Mouse (Mus musculus) thymus, postnatal 25 days (tissue): ENCODE measurements at regions not wholly inside any gene's neighbourhood (a gene's known extent, or its start where the extent isn't known, plus 50 kb on each side); places are given as distances from the start of the nearest gene placed in this dataset.

Source experiments
- DNase-seq: peaks from one replicate; pipeline ENCODE4 v3.0.0; 2022

DNA sequence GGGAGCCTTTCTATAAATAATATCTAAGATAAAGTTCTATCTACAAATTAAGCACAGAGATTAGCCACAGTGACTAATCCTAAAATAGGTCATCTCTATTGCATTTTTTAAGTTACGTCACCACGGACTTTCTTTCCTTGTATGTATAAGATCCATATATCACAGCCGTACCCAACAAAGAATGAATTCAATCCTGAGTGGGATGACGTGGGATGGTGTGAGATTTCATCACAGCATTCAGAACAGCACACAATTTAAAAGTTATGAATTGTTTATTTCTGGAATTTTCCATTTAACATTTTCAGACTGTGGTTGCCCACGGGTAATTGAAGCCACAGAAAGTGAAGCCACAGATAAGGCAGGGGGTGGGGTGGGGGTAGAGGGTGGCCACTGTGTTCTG is 129.0 kb upstream of the Dynlrb2 start:
- DNase-seq = no peak

GRCm38 (mm10) chr8:116373063-116373462 is 131.7 kb upstream of the Dynlrb2 start:
- DNase-seq = no peak

DNA sequence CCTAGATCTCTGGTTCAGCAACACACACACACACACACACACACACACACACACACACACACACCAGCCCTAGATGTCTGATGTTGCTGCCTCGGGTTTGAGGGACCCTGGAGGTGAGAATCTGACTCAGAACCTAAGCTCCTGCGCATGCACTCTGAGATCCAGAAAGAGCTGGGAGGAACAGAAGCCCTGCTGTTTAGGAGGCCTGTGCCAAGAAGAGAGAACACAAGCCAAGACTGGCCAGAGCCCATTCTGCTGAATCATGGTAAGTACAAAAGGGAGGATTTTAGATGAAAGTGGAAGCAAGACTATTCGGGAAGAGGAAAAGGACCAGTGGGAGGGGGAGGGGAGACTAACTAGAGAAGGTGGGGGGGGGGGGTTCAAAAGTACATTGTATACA is 132.2 kb upstream of the Dynlrb2 start:
- no peak for DNase-seq

DNA sequence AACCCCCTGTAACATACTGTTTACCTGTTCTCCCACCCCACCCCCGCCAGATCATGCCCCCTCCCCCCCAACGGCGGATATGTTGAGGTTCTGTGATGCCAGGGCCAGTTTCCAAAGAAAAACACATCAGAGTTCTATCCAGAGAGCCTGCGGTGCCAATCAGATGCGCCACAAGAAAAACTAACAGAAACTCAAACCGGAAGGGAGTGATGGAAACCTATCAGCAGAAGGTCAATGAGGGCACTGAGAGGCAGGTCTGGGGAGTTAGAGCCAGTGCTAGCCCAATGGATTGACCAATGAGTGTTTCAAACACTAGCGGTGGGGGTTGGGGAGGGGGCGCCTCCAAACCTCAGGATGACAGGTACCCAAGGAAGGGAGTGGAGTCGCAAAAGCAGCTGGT is 132.7 kb upstream of the Dynlrb2 start:
- no peak for DNase-seq

DNA sequence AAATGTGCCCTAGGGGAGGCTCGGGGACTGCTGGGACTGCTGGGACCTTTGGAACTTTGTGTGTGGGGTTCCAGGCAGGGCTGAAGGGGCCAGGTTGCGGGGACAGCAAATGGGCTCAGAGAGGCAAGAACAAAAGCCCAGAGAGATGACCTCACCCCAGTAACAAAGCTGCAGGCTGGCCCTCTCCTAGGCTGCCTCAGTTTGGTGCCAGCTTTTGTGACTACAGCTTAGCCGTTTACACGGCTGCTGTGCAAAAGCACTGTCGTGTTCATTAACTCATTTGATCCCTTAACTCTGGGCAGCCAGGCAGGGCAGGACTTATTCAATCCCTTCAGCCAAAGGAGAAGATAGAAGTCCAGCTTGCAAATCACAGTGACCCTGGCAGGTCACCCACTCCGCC is 137.3 kb upstream of the Dynlrb2 start:
- no peak for DNase-seq

DNA sequence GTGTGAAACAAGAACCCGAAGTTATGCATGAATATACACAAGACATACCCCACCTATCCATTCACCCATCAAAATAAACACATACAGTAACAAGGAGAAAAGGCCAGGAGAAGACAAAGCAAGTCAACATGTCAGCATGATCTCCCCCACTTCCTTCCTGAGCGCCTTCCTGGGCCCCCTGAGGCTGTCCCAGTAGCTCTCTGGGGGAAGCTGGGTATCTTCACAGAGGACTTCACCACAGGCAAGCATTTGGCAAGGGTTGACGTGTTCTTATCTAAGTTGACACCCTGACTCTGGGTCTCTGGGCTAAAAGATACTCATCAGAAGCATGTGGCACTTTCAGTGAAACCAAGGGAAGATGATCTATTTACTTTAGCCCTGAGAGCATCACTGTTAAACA is 138.1 kb upstream of the Dynlrb2 start:
- no peak for DNase-seq

DNA sequence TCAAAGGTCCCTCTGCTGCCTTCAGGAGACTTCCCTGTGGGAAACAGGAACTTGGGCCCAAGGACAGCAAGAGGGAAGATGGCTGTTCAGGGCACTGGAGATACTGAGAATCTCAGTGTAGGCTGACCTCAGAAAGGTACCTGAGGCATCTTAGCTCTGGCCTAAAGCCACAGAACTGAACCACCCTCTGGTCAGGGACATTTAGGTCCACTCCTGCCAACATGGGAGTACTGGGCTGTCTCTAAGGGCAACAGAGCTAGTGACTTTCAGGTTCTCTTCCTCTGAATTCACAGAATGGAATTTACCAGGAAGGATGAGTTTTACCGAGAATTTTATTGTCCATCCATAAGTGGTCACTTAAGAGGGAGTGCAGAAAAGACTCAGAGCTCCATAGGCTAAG is 140.0 kb upstream of the Dynlrb2 start:
- DNase-seq = no peak

DNA sequence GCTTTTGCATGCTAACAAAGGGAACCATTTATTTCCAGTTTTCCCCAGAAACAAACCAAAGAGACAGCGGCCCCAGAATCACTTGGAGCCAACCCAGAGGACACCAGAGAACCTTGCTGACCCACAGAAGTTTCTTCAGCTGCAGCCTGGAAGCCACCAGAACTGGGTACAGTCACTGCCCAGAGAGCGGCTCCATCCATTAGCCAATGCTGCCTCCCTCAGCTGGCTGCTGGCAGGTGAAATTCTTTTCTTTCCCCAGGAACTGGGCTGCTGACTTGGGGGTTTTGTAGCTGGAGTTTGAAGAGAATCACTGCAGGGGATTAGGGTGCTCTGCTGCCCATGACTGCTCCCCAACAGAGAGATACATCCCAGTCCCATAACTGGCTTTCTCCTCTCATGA is 140.6 kb upstream of the Dynlrb2 start:
- DNase-seq = no peak

DNA sequence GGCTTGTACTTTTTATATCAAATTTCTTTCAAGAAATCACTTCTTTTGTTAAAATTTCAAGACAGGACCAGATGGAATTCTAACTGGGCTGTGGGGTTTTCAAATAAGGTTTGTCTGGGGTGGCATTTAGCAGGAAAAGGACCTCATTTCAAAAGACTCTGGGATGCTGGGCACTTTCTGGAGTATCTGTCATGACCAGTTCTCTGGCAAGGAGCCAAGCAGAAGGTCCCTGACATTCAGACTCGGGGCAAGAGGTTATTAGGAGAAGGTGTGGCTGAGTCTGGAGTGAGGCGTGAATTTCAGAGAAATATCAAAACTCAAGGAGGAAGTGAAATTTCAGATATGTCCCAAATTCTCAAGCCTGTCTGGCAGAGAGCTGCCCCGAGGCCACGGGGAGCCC is 142.4 kb upstream of the Dynlrb2 start:
- DNase-seq = no peak

DNA sequence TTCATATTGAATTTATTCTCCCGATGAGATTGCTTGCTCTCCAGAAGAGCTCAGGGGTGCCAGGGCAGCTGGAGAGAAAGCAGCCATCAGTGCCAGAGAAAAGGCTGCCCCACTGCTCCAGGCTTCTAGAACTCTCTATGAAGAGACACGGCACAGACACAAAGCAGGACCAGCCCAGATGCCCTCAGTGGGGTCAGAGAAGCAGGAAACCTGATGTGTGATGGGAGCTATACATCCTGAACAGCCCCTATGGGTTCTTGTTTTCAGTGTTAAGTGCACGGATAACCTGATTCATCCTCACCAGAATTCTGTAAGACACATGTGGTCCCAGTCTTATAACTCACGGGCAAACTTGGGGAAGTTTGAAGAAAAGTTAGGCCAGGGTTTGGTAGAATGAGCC is 145.0 kb upstream of the Dynlrb2 start:
- no peak for DNase-seq

DNA sequence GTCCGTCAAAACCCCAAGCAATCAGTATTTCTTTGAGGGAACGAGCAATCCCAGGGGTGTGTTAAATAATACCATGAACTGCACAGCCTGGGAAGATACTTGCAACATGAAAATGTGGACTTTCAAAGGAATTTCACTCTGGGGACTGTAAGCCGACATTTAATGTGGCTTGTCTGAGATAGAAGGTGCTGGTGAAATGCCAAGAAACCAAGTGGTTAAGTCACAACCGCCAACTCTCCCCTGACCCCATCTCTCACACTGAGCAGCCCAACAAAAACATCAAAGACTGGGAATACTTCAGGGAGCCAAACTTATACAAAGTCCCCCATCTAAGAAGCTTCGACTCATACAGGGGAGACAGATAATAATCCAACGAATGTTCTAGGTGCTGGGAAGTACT is 150.0 kb upstream of the Dynlrb2 start:
- DNase-seq = no peak

DNA sequence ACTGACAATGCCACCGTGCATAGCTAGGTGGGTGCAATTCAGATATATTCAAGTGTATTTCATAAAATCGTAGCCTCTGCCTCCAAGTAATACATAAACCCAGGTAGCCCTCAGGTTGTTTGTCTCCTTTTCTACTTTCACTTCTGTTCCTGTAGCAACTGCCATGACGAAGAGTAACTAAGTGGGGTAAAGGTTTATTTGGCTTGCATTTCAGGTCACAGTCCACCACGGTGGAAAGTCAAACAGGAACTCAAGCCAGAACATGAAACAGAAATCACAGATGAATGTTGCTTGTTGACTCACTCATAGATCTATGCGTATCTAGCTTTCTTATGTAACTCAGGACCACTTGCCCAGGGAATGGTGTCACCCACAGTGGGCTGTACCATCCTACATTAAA is 150.9 kb upstream of the Dynlrb2 start:
- DNase-seq = no peak

- DNase-seq = no peak
These were observed 152.1 kb upstream of the Dynlrb2 start for GRCm38 (mm10) chr8:116352635-116353034.

GRCm38 (mm10) chr8:116348971-116349370 is 155.8 kb upstream of the Dynlrb2 start:
- DNase-seq = no peak

DNA sequence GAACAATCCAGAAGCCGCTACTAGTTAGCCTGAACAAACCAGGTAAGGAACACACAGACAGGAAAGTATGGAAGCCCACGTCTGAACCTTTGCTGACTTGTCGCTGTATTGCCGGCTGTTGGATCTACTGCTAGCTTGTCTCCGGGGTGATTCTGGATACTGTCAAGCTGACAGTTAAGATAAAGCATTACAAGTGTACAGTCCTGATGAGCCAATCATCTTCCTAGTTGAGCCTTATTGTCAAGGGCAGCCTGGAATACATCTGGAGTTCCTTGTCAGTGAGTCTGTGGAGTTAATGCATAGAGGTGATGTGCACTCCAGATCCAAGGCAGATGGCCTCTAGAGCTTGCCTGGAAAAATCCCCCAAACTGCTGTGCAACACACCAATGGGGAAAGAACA is 157.8 kb upstream of the Dynlrb2 start:
- no peak for DNase-seq

DNA sequence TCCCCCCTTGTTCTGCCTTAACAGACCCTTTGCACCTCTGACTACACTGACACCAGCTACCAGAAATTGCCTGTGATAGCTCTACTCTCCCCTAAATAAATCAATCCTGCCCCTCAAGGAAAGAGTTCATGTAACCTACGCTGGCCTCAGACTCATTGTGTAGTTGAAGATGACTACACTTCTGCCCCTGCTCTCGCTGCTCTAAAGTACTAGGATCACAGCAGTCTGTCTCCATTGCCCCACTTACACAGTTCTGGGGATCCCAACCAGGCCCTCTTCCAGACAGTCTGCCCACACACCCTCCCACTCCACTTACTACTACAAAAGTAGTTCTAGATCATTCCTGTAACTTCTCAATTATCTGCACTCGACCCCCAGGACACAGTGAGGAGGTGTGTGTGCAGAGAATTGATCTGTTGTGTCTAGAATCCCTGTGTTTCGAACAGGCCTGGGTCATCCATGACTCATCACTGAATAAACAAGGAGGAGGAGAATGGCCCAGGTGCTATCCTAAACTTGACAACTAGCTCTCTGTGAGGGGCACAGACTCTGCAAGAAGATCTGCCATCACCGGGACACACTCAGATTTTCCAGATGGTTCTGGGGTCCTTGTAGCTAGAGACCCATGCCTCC is 160.1 kb upstream of the Dynlrb2 start:
- no peak for DNase-seq

- no peak for DNase-seq
These were observed 161.2 kb upstream of the Dynlrb2 start for GRCm38 (mm10) chr8:116343534-116343933.

DNA sequence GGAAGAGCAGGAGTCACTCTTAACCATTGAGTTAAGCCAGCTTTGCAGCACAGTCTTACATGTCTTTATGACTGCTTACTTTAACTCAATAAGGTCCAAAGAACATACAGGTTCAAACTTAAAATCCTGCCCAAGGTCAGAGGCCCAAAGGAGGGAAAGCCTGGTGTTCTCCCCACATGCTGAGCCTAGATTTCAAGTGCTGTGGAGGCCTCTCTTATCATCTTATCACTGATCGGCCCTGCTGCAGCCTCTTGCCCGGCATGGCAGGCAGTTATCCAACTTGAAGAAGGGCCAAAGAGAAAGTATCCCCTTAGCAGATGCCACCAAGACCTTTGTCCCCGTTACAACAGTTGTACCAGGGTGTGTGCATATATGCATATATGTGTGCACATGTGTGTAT is 170.0 kb upstream of the Dynlrb2 start:
- no peak for DNase-seq

DNA sequence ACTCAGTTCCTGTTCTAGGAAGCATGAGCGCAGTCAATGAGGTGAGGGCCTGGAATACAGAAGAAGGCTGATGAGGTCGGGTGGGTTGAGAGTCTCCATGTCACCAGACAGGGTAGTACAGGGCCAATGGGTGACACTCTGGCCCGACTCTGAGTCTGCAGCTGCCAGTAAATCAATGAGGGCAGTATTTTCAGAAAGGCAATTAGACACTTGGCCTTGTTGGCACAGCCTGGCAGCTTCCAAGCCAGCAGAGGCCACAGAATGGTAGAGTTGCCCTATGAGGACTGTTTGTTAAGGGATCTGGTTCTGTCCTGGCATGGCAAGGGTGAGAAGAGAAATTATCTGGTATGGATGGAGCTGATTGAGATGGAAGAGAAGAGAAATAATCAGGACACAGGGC is 170.7 kb upstream of the Dynlrb2 start:
- no peak for DNase-seq

- DNase-seq = no peak
These were observed 184.6 kb upstream of the Dynlrb2 start for GRCm38 (mm10) chr8:116320014-116320680.

GRCm38 (mm10) chr8:116315410-116315809 is 189.4 kb upstream of the Dynlrb2 start:
- DNase-seq = no peak

DNA sequence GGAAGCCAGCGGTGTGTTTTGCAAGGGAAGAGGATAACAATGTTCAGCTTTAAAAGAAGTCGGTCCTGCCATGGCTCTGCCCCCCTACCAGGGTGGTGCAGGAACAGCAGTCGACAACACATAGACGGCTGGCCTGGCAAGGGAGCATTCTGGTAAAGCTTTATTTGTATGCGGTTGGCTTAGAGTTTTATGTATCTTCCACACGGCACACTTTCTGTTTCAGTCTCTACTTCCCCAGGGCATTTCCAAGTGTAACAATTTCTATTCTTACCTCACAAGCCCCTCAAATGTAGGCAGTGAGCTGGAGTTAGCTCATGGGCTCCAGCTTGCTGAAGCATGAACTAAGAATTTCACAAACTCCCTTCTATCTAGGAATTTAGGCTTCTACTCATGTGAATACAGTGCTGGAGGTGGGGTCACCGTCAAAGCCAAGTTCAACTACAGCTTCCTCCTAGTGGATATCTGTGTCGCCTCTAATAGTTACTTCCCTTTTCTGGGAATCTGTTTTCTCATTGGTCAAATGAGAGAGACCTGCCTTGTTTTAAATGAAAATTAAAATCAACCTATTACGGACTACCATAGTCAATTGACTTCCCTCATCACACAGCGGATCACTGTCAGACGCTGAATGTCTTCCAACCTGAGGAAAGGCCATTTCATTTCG is 190.2 kb upstream of the Dynlrb2 start:
- no peak for DNase-seq

- no peak for DNase-seq
These were observed 205.9 kb upstream of the Dynlrb2 start for GRCm38 (mm10) chr8:116298891-116299290.

- no peak for DNase-seq
These were observed 214.0 kb upstream of the Dynlrb2 start for GRCm38 (mm10) chr8:116290671-116291245.
